Mouse (Mus musculus): ENCODE data around the gene Phf20. TPM values are rescaled to one million over a fixed set of nuclear protein-coding genes. Genes with fewer than 3 reads are reported as not detected.
A peak's percentile ranks its signal among the peaks of the same experiment; 100 is the strongest.

Phf20 gene
- total and polyA plus RNA-seq, 2 experiments, result 2.9 to 6.2 TPM

GRCm38 (mm10) chr2:156192068-156192467 lies 4.2 kb upstream of the Phf20 start:
- peaks cover 6% of the 10 kb centered on the region; the same call in 1 of the 2 replicates for H3K4me1 ChIP-seq (ENCODE audit: control insufficient read depth, insufficient read depth, low read length)
- H3K27ac ChIP-seq (replicated peaks; ENCODE audit: insufficient read depth, low read depth, low read length), result no peak overlapping the region
- H3K9ac ChIP-seq (ENCODE audit: low read depth, low read length), result no peak overlapping the region
- no peaks in the 10 kb centered on the region for H3K27me3 ChIP-seq (ENCODE audit: control insufficient read depth, insufficient read depth, low read length)
- TF ChIP-seq POLR2A (IDR thresholded peaks at IDR 0.05; ENCODE audit: extremely low read depth, insufficient read depth, low read length) (no peak), CTCF (IDR thresholded peaks at IDR 0.05; ENCODE audit: low read depth, low read length) (no peak)
- WGBS, result 94% methylated on average over 2 of the region's 2 CpGs
- no peaks in the 10 kb centered on the region for H3K79me2 ChIP-seq (ENCODE audit: control insufficient read depth, insufficient read depth, low read length)
- H3K36me3 ChIP-seq (ENCODE audit: control insufficient read depth, insufficient read depth, low read length), result no peaks in the 10 kb centered on the region
- H3K4me3 ChIP-seq (ENCODE audit: insufficient read depth, low read depth, low read length), result no peak overlapping the region
- no peak for DNase-seq (ENCODE audit: extremely low read depth, low read depth, low spot score)

GRCm38 (mm10) chr2:156193066-156193862 lies 3.0 kb upstream of the Phf20 start:
- H3K27ac ChIP-seq (replicated peaks; ENCODE audit: insufficient read depth, low read depth, low read length), result no peak overlapping the region
- no peaks in the 10 kb centered on the region for H3K27me3 ChIP-seq (ENCODE audit: control insufficient read depth, insufficient read depth, low read length)
- H3K79me2 ChIP-seq (ENCODE audit: control insufficient read depth, insufficient read depth, low read length), result no peaks in the 10 kb centered on the region
- no peak for TF ChIP-seq POLR2A (IDR thresholded peaks at IDR 0.05; ENCODE audit: extremely low read depth, insufficient read depth, low read length)
- TF ChIP-seq CTCF (IDR thresholded peaks at IDR 0.05; ENCODE audit: low read depth, low read length), result no peak
- no peak overlapping the region for H3K9ac ChIP-seq (ENCODE audit: low read depth, low read length)
- WGBS, result 70% methylated on average over 3 of the region's 3 CpGs
- no peaks in the 10 kb centered on the region for H3K36me3 ChIP-seq (ENCODE audit: control insufficient read depth, insufficient read depth, low read length)
- DNase-seq (ENCODE audit: extremely low read depth, low read depth, low spot score), result no peak
- peaks cover 6% of the 10 kb centered on the region for H3K4me1 ChIP-seq (ENCODE audit: control insufficient read depth, insufficient read depth, low read length)
- no peak overlapping the region for H3K4me3 ChIP-seq (ENCODE audit: insufficient read depth, low read depth, low read length)

- Histone ChIP-seq H3K4me1 (ENCODE audit: control insufficient read depth, insufficient read depth, low read length) (peaks cover 13% of the 10 kb centered on the region), H3K27ac (replicated peaks; ENCODE audit: insufficient read depth, low read depth, low read length) (peak overlapping the region; percentile 22; the same call in 1 of the 2 replicates), H3K36me3 (ENCODE audit: control insufficient read depth, insufficient read depth, low read length) (no peaks in the 10 kb centered on the region), H3K4me3 (ENCODE audit: insufficient read depth, low read depth, low read length) (no peak overlapping the region), H3K79me2 (ENCODE audit: control insufficient read depth, insufficient read depth, low read length) (peaks cover 9% of the 10 kb centered on the region; the same call in 1 of the 2 replicates), H3K27me3 (ENCODE audit: control insufficient read depth, insufficient read depth, low read length) (no peaks in the 10 kb centered on the region), H3K9ac (ENCODE audit: low read depth, low read length) (no peak overlapping the region)
- TF ChIP-seq CTCF (IDR thresholded peaks at IDR 0.05; ENCODE audit: low read depth, low read length), result no peak
- no peak for TF ChIP-seq POLR2A (IDR thresholded peaks at IDR 0.05; ENCODE audit: extremely low read depth, insufficient read depth, low read length)
- peak; percentile 71 for DNase-seq (ENCODE audit: extremely low read depth, low read depth, low spot score)
These were observed 1.7 kb upstream of the Phf20 start for GRCm38 (mm10) chr2:156194571-156194970.

- WGBS, result 6% methylated on average over 17 of the region's 17 CpGs
- DNase-seq (ENCODE audit: extremely low read depth, low read depth, low spot score), result no peak
- Histone ChIP-seq H3K27ac (replicated peaks; ENCODE audit: insufficient read depth, low read depth, low read length) (peak overlapping the region; percentile 45), H3K9ac (ENCODE audit: low read depth, low read length) (peak overlapping the region; percentile 70), H3K36me3 (ENCODE audit: control insufficient read depth, insufficient read depth, low read length) (no peaks in the 10 kb centered on the region), H3K27me3 (ENCODE audit: control insufficient read depth, insufficient read depth, low read length) (no peaks in the 10 kb centered on the region), H3K4me1 (ENCODE audit: control insufficient read depth, insufficient read depth, low read length) (peaks cover 17% of the 10 kb centered on the region), H3K4me3 (ENCODE audit: insufficient read depth, low read depth, low read length) (peak overlapping the region; percentile 80), H3K79me2 (ENCODE audit: control insufficient read depth, insufficient read depth, low read length) (peaks cover 14% of the 10 kb centered on the region; the same call in 1 of the 2 replicates)
- TF ChIP-seq POLR2A (IDR thresholded peaks at IDR 0.05; ENCODE audit: extremely low read depth, insufficient read depth, low read length), result no peak
- TF ChIP-seq CTCF (IDR thresholded peaks at IDR 0.05; ENCODE audit: low read depth, low read length), result no peak
These were observed 1.1 kb downstream of the Phf20 start for GRCm38 (mm10) chr2:156197129-156197911.

GRCm38 (mm10) chr2:156199944-156200343 lies 3.7 kb downstream of the Phf20 start:
- Histone ChIP-seq H3K4me1 (ENCODE audit: control insufficient read depth, insufficient read depth, low read length) (peaks cover 32% of the 10 kb centered on the region), H3K9ac (ENCODE audit: low read depth, low read length) (no peak overlapping the region), H3K27me3 (ENCODE audit: control insufficient read depth, insufficient read depth, low read length) (no peaks in the 10 kb centered on the region), H3K36me3 (ENCODE audit: control insufficient read depth, insufficient read depth, low read length) (no peaks in the 10 kb centered on the region), H3K79me2 (ENCODE audit: control insufficient read depth, insufficient read depth, low read length) (peaks cover 19% of the 10 kb centered on the region; the same call in 1 of the 2 replicates), H3K4me3 (ENCODE audit: insufficient read depth, low read depth, low read length) (no peak overlapping the region), H3K27ac (replicated peaks; ENCODE audit: insufficient read depth, low read depth, low read length) (no peak overlapping the region)
- WGBS, result 57% methylated on average over 3 of the region's 3 CpGs
- TF ChIP-seq CTCF (IDR thresholded peaks at IDR 0.05; ENCODE audit: low read depth, low read length), result no peak
- TF ChIP-seq POLR2A (IDR thresholded peaks at IDR 0.05; ENCODE audit: extremely low read depth, insufficient read depth, low read length), result no peak
- DNase-seq (ENCODE audit: extremely low read depth, low read depth, low spot score), result no peak
